Comparison of ENCODE assay signal across 7 mouse cellular contexts in genomic region chr12:86803651-86804307, GRCm38 (mm10).
DNase-seq lines count a peak whose midpoint lies in the region; ATAC-seq and TF ChIP-seq lines count a peak whose summit lies in the region.

No protein-coding gene starts in this region.

- no peak for ATAC-seq in lung, embryonic 14.5 days (ENCODE audit: insufficient read depth)
- no peak for ATAC-seq in embryonic facial prominence, embryonic 13.5 days (ENCODE audit: insufficient number of reproducible peaks, insufficient read depth, low FRiP score, low TSS enrichment, low read depth)
- no peak for ATAC-seq in hindbrain, postnatal 0 days
- ATAC-seq in neural tube, embryonic 15.5 days (ENCODE audit: low FRiP score): no peak

- peak overlapping the region; percentile 16; the same call in 1 of the 2 replicates for H3K9ac ChIP-seq in lung, embryonic 14.5 days
- no peak overlapping the region for H3K9ac ChIP-seq in embryonic facial prominence, embryonic 13.5 days
- no peak overlapping the region for H3K9ac ChIP-seq in hindbrain, postnatal 0 days (replicated peaks; ENCODE audit: low read length)
- no peak overlapping the region for H3K9ac ChIP-seq in neural tube, embryonic 15.5 days (replicated peaks)

- DNase-seq in lung, embryonic 14.5 days: no peak
- no peak for DNase-seq in lung, postnatal 25 days (ENCODE audit: low spot score)
- DNase-seq in hindbrain, postnatal 0 days (ENCODE audit: low spot score): peak; percentile 68
- DNase-seq in adrenal gland, adult 18-20 months (ENCODE audit: low spot score in 2 of 2): no peak
- DNase-seq in adrenal gland, postnatal 14 days: no peak

- H3K9me3 ChIP-seq in lung, embryonic 14.5 days (ENCODE audit: low read depth, low read length): no peaks in the 10 kb centered on the region
- H3K9me3 ChIP-seq in embryonic facial prominence, embryonic 13.5 days: no peaks in the 10 kb centered on the region
- no peaks in the 10 kb centered on the region for H3K9me3 ChIP-seq in hindbrain, postnatal 0 days (ENCODE audit: low read length)
- no peaks in the 10 kb centered on the region for H3K9me3 ChIP-seq in neural tube, embryonic 15.5 days (replicated peaks)

- no peaks in the 10 kb centered on the region for H3K27me3 ChIP-seq in lung, embryonic 14.5 days (ENCODE audit: insufficient read depth, low read length)
- H3K27me3 ChIP-seq in embryonic facial prominence, embryonic 13.5 days: no peaks in the 10 kb centered on the region
- H3K27me3 ChIP-seq in hindbrain, postnatal 0 days (ENCODE audit: insufficient read depth, low read length): no peaks in the 10 kb centered on the region
- no peaks in the 10 kb centered on the region for H3K27me3 ChIP-seq in neural tube, embryonic 15.5 days (replicated peaks)

- no peak overlapping the region for H3K4me3 ChIP-seq in lung, embryonic 14.5 days (ENCODE audit: low read depth, low read length)
- no peak overlapping the region for H3K4me3 ChIP-seq in embryonic facial prominence, embryonic 13.5 days
- H3K4me3 ChIP-seq in hindbrain, postnatal 0 days (ENCODE audit: low read length): no peak overlapping the region
- no peak overlapping the region for H3K4me3 ChIP-seq in neural tube, embryonic 15.5 days (replicated peaks)

- no peak overlapping the region for H3K4me2 ChIP-seq in lung, embryonic 14.5 days
- no peak overlapping the region for H3K4me2 ChIP-seq in embryonic facial prominence, embryonic 13.5 days
- no peak overlapping the region for H3K4me2 ChIP-seq in hindbrain, postnatal 0 days (ENCODE audit: low read depth, low read length)
- H3K4me2 ChIP-seq in neural tube, embryonic 15.5 days: no peak overlapping the region

- TF ChIP-seq CTCF in lung, embryonic 14.5 days (IDR thresholded peaks at IDR 0.05; ENCODE audit: low read depth): peak; percentile 52
- TF ChIP-seq CTCF in hindbrain, postnatal 0 days (IDR thresholded peaks at IDR 0.05; ENCODE audit: low read depth): peak; percentile 60

- H3K27ac ChIP-seq in lung, embryonic 14.5 days (ENCODE audit: low read depth): peak overlapping the region; percentile 97
- H3K27ac ChIP-seq in embryonic facial prominence, embryonic 13.5 days: peak overlapping the region; percentile 98; the same call in 1 of the 2 replicates
- H3K27ac ChIP-seq in hindbrain, postnatal 0 days: peak overlapping the region; percentile 94
- peak overlapping the region; percentile 98 for H3K27ac ChIP-seq in neural tube, embryonic 15.5 days (replicated peaks)

- WGBS in lung, embryonic 14.5 days: 27% methylated on average over 6 of the region's 6 CpGs
- WGBS in embryonic facial prominence, embryonic 13.5 days: 57% methylated on average over 6 of the region's 6 CpGs
- 41% methylated on average over 6 of the region's 6 CpGs for WGBS in hindbrain, postnatal 0 days
- WGBS in neural tube, embryonic 15.5 days: 34% methylated on average over 6 of the region's 6 CpGs

- H3K36me3 ChIP-seq in lung, embryonic 14.5 days (ENCODE audit: insufficient read depth): no peaks in the 10 kb centered on the region
- H3K36me3 ChIP-seq in embryonic facial prominence, embryonic 13.5 days: no peaks in the 10 kb centered on the region
- no peaks in the 10 kb centered on the region for H3K36me3 ChIP-seq in hindbrain, postnatal 0 days (ENCODE audit: insufficient read depth, low read length)
- no peaks in the 10 kb centered on the region for H3K36me3 ChIP-seq in neural tube, embryonic 15.5 days

- H3K4me1 ChIP-seq in lung, embryonic 14.5 days (ENCODE audit: insufficient read depth): peaks cover 71% of the 10 kb centered on the region
- H3K4me1 ChIP-seq in embryonic facial prominence, embryonic 13.5 days: peaks cover 98% of the 10 kb centered on the region
- H3K4me1 ChIP-seq in hindbrain, postnatal 0 days (ENCODE audit: insufficient read depth, low read length): peaks cover 82% of the 10 kb centered on the region
- peaks cover 100% of the 10 kb centered on the region for H3K4me1 ChIP-seq in neural tube, embryonic 15.5 days
